Mouse (Mus musculus): ENCODE measurements at regions not wholly inside any gene's neighbourhood (a gene's known extent, or its start where the extent isn't known, plus 50 kb on each side); places are given as distances from the start of the nearest gene placed in this dataset.

GRCm38 (mm10) chr15:5321691-5322090, 77.7 kb upstream of the Ptger4 start:
- TF ChIP-seq CTCF (IDR thresholded peaks at IDR 0.05; ENCODE audit: low read depth, low read length) (no peak), POLR2A (IDR thresholded peaks at IDR 0.05; ENCODE audit: borderline replicate concordance, low read depth, low read length) (no peak)

Data from bone marrow macrophage, adult 2 months (primary cell).